Mouse (Mus musculus) Patski (cell line): ENCODE measurements at regions not wholly inside any gene's neighbourhood (a gene's known extent, or its start where the extent isn't known, plus 50 kb on each side); places are given as distances from the start of the nearest gene placed in this dataset.

Experiments used
- ATAC-seq: fragments of 100-300 bp; one replicate; pipeline ENCODE4 v1.8.0; 2021
- CTCF ChIA-PET: fragments of 350-600 bp; sonication (Branson Sonifier 250); formaldehyde crosslinking; loops from one replicate; lab custom pipeline; 2022; ENCODE audit warnings: inconsistent platforms; lab: Charles Lee
- POLR2A ChIA-PET: fragments of 350-600 bp; sonication (Branson Sonifier 250); formaldehyde crosslinking; loops from one replicate; lab custom pipeline; 2022; ENCODE audit warnings: antibody characterized with exemption, inconsistent platforms; lab: Charles Lee
- DNase-seq: peaks from one replicate; pipeline ENCODE4 v3.0.0-alpha.2; 2011; ENCODE audit warnings: low read depth, low spot score
- H3K27me3 ChIP-seq: fragments of 371-371 bp; one replicate; pipeline ENCODE4 v1.5.1; 2021
- CTCF ChIP-seq: fragments of 100-300 bp; IDR thresholded peaks from one replicate; pipeline ENCODE4 v1.5.1; 2021
- in situ Hi-C: fragments of 300-500 bp; cut with MboI; formaldehyde crosslinking; loops from 3 replicates; pipeline ENCODE4 v1.11.1; 2018; ENCODE audit warnings: low pct_unique_long_range_greater_than_20kb, mixed read lengths

DNA sequence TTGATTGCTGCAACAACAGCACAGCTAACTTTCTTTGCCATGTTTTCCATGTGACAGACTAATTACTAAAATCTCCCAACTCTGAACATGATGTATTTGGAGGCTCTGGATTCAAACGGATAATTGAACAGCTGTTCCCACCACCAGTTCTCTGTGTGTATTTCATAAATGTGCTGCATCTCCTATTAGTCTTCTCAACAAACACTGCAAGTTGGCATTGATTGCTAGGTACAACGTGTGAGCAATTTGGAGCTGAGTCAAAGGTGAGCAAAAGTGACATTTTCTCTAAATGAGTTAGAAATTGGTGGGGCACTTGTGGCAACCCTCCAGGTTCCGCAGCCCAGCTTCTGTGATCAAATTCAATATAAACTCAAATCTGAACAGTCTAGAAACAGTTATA lies 259.0 kb upstream of the Kcnip4 start:
- in situ Hi-C loops: no loop called here
- CTCF ChIA-PET: no interaction called here
- no peak for ATAC-seq

DNA sequence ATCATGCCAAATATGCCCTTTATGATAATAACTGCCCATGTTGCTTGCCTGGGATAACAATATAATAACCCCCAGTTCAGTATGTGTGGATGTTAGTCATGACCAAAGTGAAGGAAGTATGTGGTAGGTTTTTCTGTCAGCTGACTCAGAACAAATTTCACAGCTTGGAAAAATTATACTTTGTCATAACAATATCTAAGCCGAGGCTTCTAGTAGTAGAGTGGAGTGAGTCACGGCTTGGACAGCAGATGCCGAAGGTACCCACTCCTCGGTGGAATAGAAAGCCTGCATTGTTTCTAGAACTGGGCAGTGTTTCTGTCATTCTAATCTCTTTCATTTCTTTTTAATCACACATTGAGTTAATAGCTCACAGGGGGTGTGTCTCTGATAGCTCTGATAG lies 236.3 kb upstream of the Kcnip4 start:
- in situ Hi-C loops: no loop called here
- H3K27me3 ChIP-seq: no peaks in the 10 kb centered on the region
- no peak for DNase-seq
- peak; percentile 65 for ATAC-seq
- CTCF ChIA-PET: no interaction called here
- TF ChIP-seq CTCF: no peak
- POLR2A ChIA-PET: no interaction called here

More for the DNA sequence above, 259.0 kb upstream of the Kcnip4 start:
- no peaks in the 10 kb centered on the region for H3K27me3 ChIP-seq
- no peak for TF ChIP-seq CTCF
- DNase-seq: no peak
- POLR2A ChIA-PET: no interaction called here

DNA sequence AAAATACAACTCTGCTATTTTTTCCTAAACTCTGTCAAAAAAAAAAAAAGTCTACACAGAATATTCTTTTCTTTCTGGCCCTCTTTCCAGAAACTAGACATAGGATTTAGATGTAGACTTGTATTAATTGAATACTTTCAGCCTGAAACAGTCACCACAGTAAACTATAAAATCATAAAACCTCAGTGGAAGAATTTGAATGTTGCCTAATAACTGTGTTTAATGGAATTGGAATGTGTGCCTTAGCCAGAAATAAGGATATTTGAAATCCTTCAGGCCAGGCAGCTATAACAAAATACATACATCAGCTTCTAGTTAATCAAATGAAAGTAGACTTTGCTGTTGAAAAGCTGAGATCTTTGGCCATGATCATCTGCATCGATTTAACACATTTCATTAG lies 230.8 kb upstream of the Kcnip4 start:
- no peak for DNase-seq
- no peak for TF ChIP-seq CTCF
- ChIA-PET POLR2A (no interaction called here), CTCF (no interaction called here)
- in situ Hi-C loops: no loop called here
- no peaks in the 10 kb centered on the region for H3K27me3 ChIP-seq
- ATAC-seq: peak; percentile 39

DNA sequence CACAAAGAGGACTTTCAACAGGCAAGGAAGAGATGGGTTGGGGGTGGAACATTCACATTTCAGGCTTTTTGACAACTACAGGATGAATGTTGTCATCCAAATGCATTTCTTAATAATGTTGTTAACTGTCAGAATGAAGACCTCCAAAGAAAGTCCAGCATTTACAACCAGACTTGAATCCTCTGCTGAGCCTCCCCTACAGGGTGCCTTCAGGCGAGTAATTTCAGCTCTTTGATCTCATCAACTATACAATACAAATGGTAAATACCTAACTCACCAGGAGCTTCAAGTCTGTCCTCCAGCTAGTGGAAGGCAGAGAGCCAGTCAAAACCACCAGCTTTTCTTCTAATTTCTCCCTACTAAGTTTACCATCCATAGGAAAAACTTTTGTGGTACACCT lies 187.9 kb upstream of the Kcnip4 start:
- H3K27me3 ChIP-seq: no peaks in the 10 kb centered on the region
- TF ChIP-seq CTCF: no peak
- POLR2A ChIA-PET: no interaction called here
- CTCF ChIA-PET: no interaction called here
- no peak for ATAC-seq
- in situ Hi-C loops: no loop called here
- DNase-seq: no peak

GRCm38 (mm10) chr5:49682156-49682555 lies 157.4 kb upstream of the Kcnip4 start:
- ATAC-seq (no peak), DNase-seq (no peak)
- peaks cover 8% of the 10 kb centered on the region for H3K27me3 ChIP-seq
- ChIA-PET CTCF (interaction anchor here (1.3 kb wide), 1 partner anchor 17 kb away, joined by 3 read pairs; no protein-coding TSS in a partner anchor), POLR2A (no interaction called here)
- no peak for TF ChIP-seq CTCF
- in situ Hi-C loops: no loop called here

DNA sequence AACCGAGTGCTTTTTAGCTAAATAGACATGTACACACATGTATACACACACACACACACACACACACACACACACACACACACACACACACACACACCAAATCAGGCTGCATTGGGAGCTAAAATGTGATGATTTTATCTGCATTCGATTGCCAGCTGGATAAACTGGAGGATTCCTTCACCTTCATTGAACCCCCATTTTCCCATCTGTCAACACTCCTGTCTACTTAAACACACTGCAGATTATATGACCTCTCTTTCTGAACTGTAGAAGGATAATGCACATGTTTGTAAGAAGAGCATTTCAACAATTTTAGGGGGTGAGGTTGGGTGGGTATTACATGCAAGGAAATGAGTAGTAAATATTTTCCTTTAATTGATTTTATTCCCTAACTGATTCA lies 156.8 kb upstream of the Kcnip4 start:
- in situ Hi-C loops: no loop called here
- POLR2A ChIA-PET: no interaction called here
- TF ChIP-seq CTCF: no peak
- DNase-seq (no peak), ATAC-seq (no peak)
- CTCF ChIA-PET: no interaction called here
- peaks cover 8% of the 10 kb centered on the region for H3K27me3 ChIP-seq

GRCm38 (mm10) chr5:49675885-49676284 lies 151.2 kb upstream of the Kcnip4 start:
- no peak for DNase-seq
- no peak for ATAC-seq
- POLR2A ChIA-PET: no interaction called here
- in situ Hi-C loops: no loop called here
- H3K27me3 ChIP-seq: peaks cover 6% of the 10 kb centered on the region
- TF ChIP-seq CTCF: no peak
- CTCF ChIA-PET: no interaction called here

DNA sequence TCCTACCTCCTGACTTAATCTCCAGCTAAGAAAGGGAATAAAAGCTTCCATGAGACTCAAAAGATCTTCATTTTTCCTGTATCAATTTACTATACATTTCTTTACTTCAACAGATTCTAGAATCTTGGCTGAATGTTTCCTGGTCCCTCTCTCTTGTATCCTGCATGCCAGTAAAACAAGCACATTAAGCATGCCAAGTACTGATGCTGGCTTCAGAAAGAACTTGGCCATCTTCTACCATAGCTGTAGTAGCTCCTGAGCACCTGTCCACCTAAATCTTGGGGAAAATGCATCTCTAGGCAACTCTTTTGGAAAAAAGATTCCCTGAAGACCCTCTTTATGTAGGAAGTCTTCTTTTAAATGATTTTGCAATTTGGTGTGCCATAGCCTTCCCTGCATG lies 140.5 kb upstream of the Kcnip4 start:
- CTCF ChIA-PET: interaction anchor here (0.8 kb wide), 1 partner anchor 17 kb away, joined by 3 read pairs; no protein-coding TSS in a partner anchor
- no peak for TF ChIP-seq CTCF
- DNase-seq (no peak), ATAC-seq (no peak)
- in situ Hi-C loops: no loop called here
- no peaks in the 10 kb centered on the region for H3K27me3 ChIP-seq
- POLR2A ChIA-PET: no interaction called here

- ChIA-PET POLR2A (no interaction called here), CTCF (interaction anchor here (1.3 kb wide), 1 partner anchor 10 kb away, joined by 3 read pairs; no protein-coding TSS in a partner anchor)
- in situ Hi-C loops: no loop called here
- no peak for ATAC-seq
- no peak for DNase-seq
- no peak for TF ChIP-seq CTCF
- H3K27me3 ChIP-seq: no peaks in the 10 kb centered on the region
Observed at GRCm38 (mm10) chr5:49663928-49664327, 139.2 kb upstream of the Kcnip4 start.

- DNase-seq (no peak), ATAC-seq (no peak)
- no peaks in the 10 kb centered on the region for H3K27me3 ChIP-seq
- CTCF ChIA-PET: no interaction called here
- no peak for TF ChIP-seq CTCF
- POLR2A ChIA-PET: no interaction called here
- in situ Hi-C loops: no loop called here
Observed at GRCm38 (mm10) chr5:49662096-49662495, 137.4 kb upstream of the Kcnip4 start.

DNA sequence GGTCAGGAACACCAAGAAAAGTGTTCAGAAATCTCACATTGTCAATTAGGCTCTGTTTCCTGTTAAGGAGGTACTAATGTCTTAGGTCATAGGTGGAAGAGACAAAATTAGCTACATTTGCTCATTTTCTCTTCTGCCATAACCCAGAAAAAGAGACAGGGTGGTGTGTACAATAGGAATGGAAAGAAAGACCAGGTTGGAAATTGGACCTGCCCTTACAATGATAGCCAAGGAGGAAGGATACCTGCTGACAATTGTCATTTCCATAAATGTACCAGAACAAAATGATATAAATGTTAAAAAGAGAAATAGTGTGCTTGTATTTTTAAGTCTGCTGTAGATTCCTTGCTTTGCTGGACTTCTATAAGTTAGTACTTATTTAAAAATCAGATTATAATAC lies 135.9 kb upstream of the Kcnip4 start:
- ChIA-PET POLR2A (no interaction called here), CTCF (no interaction called here)
- no peaks in the 10 kb centered on the region for H3K27me3 ChIP-seq
- no peak for TF ChIP-seq CTCF
- in situ Hi-C loops: no loop called here
- DNase-seq (no peak), ATAC-seq (no peak)

DNA sequence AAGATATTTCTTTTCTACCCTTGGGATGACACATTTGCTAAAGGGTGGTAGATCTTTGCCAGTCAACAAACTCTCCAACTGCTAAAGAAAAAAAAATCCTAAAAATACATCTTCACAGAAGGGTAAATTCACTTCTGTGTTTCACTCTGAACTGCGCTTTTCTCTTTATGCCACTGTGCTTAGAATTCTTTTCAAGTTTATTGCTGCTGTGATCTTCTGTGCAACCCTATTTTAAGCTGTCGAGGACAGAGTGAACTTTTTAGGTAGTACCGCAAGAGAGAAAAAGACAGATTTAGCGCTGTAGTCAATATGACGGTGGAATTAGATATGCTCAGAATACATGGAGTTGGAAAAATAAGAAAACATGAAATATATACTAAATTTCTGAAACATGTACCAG lies 126.2 kb upstream of the Kcnip4 start:
- in situ Hi-C loops: no loop called here
- TF ChIP-seq CTCF: no peak
- ChIA-PET POLR2A (no interaction called here), CTCF (no interaction called here)
- no peak for ATAC-seq
- DNase-seq: no peak
- peaks cover 3% of the 10 kb centered on the region for H3K27me3 ChIP-seq
